Mouse (Mus musculus): ENCODE data around the gene Prkcg. TPM values are rescaled to one million over a fixed set of nuclear protein-coding genes. Genes with fewer than 3 reads are reported as not detected.

Prkcg gene
- polyA plus RNA-seq (2012; rRNA removed): 0.06 and 0.08 TPM in 2 replicates

DNA sequence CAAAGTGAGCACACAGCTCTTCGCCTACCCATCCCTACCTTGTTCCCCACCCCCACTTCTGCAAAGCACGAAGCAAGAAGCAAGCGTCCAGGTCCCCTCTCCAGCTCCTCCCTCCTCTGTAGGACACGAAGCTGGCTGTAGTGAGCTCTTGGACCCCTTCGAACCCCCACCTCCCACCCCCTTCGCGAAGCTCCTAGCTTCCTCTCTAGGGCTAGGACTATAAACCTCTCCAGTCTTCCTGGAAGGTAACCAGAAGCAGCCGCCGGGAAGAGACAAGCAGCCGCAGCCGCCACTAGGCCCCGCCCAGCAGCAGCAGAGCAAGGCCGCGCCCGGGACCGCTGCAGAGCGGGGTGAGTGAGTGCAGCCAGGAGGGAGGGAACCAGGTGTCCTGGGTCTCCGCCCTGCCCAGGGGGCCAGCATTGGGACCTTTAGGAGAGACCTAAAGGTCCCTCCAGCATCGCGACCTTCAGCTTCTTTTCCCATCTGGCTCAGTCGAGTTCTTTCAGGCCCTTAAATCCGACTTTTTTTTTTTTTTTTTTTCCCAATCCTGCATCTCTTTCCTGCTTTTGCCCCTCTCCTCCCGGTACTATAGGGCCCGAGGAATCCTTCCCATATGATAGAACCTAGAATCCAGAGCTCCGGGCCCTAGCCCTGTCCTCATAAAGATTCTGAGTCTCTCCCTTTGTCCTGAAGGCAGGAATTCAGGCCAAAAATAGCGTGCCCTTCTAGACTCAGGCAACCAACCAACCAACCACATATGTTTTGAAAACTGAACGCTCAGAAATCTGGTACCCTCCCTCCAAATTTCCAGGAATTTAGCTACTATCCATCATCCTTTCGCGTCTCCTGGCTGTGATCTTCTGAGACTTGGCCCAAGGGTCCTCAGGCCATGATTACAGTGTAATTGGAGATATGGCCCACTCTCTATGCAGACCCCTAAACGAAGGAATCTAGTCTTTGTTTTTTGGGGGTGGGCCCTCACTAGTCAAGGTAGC is at the start of gene Prkcg, which contains the start of gene Myadm:
Gene Prkcg, plus strand, starts transcription at position 204 of the 995 bp plus-strand sequence.
Gene Myadm, plus strand, starts transcription at position 105 of the 995 bp plus-strand sequence.

DNA sequence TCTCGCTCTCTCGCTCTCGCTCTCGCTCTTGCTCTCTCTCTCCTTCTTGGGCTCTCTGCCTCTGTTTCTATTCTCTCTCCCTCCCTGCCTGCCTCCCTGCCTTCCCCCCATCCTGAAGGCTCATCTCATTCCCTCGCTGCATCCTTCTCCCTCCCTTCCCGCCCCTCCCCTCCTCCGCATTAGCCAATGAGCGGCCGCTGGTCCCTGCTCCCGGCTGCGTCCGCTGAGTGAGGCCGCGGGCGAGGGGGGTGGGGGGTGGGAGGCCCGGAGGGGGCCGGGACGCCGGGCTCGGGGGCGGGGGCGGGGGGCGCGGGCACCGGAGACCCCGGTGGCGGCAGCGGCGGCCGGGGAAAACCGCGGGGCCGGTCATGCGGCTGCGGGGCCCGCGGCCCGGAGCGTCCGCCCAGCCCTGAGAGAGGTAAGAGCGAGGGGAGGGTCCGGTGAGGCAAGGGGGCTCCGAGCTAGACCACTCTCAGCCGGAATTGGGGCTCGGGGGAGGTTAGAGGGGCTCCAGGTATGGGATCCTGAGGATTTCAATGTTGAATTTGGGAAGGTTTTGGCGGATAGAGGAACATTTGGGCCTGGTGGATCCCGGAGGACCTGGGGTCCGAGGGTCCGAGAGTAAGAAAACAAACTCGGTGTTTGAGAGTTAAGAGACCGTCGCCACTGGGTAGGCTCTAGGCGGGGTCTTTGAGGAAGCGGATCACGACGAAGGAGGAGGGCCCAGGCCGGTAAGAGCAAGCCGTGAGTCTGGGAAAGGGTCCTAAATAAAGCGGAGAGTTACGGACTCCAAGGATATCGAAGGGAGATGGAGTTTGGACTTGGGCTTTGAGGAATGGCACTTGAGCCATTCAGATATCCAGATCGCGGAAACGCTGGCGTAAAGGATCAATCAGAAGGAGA is 43.9 kb downstream of the Prkcg start, which contains the start of gene Cacng7:
Gene Cacng7, plus strand, starts transcription at position 337 of the 903 bp plus-strand sequence.

Other genes starting within 250 kb of the Prkcg start
- gene AU018091, start 120.0 kb upstream of the Prkcg start, polyA plus RNA-seq (2012; rRNA removed): under 0.01 TPM in 1 of 2 replicates, not detected in the other
- gene Nlrp12, start 39.4 kb upstream of the Prkcg start, polyA plus RNA-seq (2012; rRNA removed): 0.03 and 0.12 TPM in 2 replicates
- gene Myadm, start 99 bp upstream of the Prkcg start, polyA plus RNA-seq (2012; rRNA removed): 19.1 and 22.0 TPM in 2 replicates
- gene Cacng7, start 43.8 kb downstream of the Prkcg start, polyA plus RNA-seq (2012; rRNA removed): 0.15 and 0.55 TPM in 2 replicates
- gene Cacng8, start 101.5 kb downstream of the Prkcg start, polyA plus RNA-seq (2012; rRNA removed): not detected in 2 replicates
- 0.17 TPM in 1 of 2 replicates, not detected in the other for gene Cacng6, start 135.0 kb downstream of the Prkcg start, polyA plus RNA-seq (2012; rRNA removed)
- 0.09 and 0.10 TPM in 2 replicates for gene Tarm1, start 213.4 kb downstream of the Prkcg start, polyA plus RNA-seq (2012; rRNA removed)

All from liver, embryonic 14 days (tissue).